9 mouse cellular contexts compared by ENCODE assay signal in the genomic region with DNA sequence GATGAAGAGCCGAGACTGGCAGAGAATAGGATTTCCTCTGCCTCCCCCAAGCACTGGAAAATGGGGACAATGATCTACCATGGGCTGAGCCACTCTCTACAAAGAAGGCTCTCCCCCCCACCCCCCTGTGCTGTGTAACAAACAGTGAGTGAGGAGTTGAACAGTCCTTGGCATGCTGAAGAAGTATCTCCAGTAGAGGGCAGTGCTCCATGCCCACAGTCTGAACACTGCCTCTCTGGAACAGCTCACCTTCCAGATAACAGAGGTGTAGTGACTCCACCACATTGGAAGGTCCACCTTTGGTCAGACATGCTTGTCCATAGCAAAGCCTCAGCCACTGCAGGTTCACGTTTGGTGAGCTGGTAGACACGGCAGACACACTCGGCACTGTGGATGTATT.
DNase-seq lines count a peak whose midpoint lies in the region; ATAC-seq and TF ChIP-seq lines count a peak whose summit lies in the region.
"Had no signal": no experiment of that assay in that cellular context is flagged by ENCODE, and none has a peak within 500 bp of the region (broad histone marks: within the 10 kb centered on the region; RNA-seq: fewer than 3 reads in every experiment).

No protein-coding gene starts in this region.

- H3K9me3 ChIP-seq in heart, embryonic 10.5 days, result no peaks in the 10 kb centered on the region
- no peaks in the 10 kb centered on the region for H3K9me3 ChIP-seq in intestine, postnatal 0 days (ENCODE audit: control insufficient read depth)
- no peaks in the 10 kb centered on the region for H3K9me3 ChIP-seq in liver, postnatal 0 days (ENCODE audit: low read length)
- H3K9me3 ChIP-seq: limb, embryonic 15.5 days had no signal

- TF ChIP-seq EP300 in heart, adult 2 months (IDR thresholded peaks at IDR 0.05; ENCODE audit: insufficient read depth, low read depth, low read length), result 0 out of 2 replicates have a peak, but pooled peaks have one; percentile 69
- no peak for TF ChIP-seq EP300 in liver, postnatal 0 days (IDR thresholded peaks at IDR 0.05; ENCODE audit: low read depth)

- no peaks in the 10 kb centered on the region for H3K79me2 ChIP-seq in heart, adult 2 months (replicated peaks; ENCODE audit: control insufficient read depth, insufficient read depth, low read length)

- intact Hi-C loops in heart, adult 2 months (cut with DNase I), result loop anchor here (1.0 to 5.0 kb wide), 5 partner anchors 49 to 419 kb away; no protein-coding TSS in a partner anchor

- ATAC-seq in intestine, postnatal 0 days, result no peak
- ATAC-seq in liver, postnatal 0 days, result peak; percentile 85
- peak; percentile 74 for ATAC-seq in neutrophil, adult 5-6 weeks (ENCODE audit: extremely low read depth, insufficient number of reproducible peaks, low FRiP score, poor library complexity, severe bottlenecking)

- H3K27ac ChIP-seq in heart, adult 2 months, result no peak overlapping the region
- H3K27ac ChIP-seq in heart, embryonic 10.5 days, result no peak overlapping the region
- no peak overlapping the region for H3K27ac ChIP-seq in embryonic fibroblast, embryonic 13.5 days (ENCODE audit: insufficient read depth, low read length)
- no peak overlapping the region for H3K27ac ChIP-seq in intestine, postnatal 0 days (ENCODE audit: low read depth, low read length)
- H3K27ac ChIP-seq in liver, postnatal 0 days (ENCODE audit: low read depth), result no peak overlapping the region
- H3K27ac ChIP-seq: limb, embryonic 15.5 days had no signal

- H3K4me1 ChIP-seq in heart, adult 2 months (ENCODE audit: control insufficient read depth, insufficient read depth, low read length), result no peaks in the 10 kb centered on the region
- peaks cover under 1% of the 10 kb centered on the region; the same call in 1 of the 2 replicates for H3K4me1 ChIP-seq in heart, embryonic 10.5 days
- H3K4me1 ChIP-seq in embryonic fibroblast, embryonic 13.5 days (ENCODE audit: control insufficient read depth, insufficient read depth, low read length), result peaks cover 3% of the 10 kb centered on the region; the same call in 1 of the 2 replicates
- H3K4me1 ChIP-seq in intestine, postnatal 0 days (replicated peaks; ENCODE audit: control insufficient read depth, insufficient read depth, low read length), result no peaks in the 10 kb centered on the region
- no peaks in the 10 kb centered on the region for H3K4me1 ChIP-seq in liver, postnatal 0 days (ENCODE audit: insufficient read depth)

- DNase-seq in heart, adult 2 months, result peak in 1 of 2 experiments; percentile 24
- DNase-seq in heart, embryonic 10.5 days (ENCODE audit: low spot score), result no peak
- peak; percentile 70 for DNase-seq in ZHBTc4 (ENCODE audit: low read depth, low spot score)
- peak; percentile 57 for DNase-seq in liver, postnatal 0 days
- DNase-seq in frontal cortex, postnatal 36 days (ENCODE audit: low spot score in 2 of 2), result no peak

- TF ChIP-seq POLR2A in heart, adult 2 months (IDR thresholded peaks at IDR 0.05; ENCODE audit: insufficient read depth, low read depth, low read length), result no peak
- TF ChIP-seq POLR2A in embryonic fibroblast, embryonic 13.5 days (IDR thresholded peaks at IDR 0.05; ENCODE audit: low read depth, low read length), result no peak

- H3K4me2 ChIP-seq in intestine, postnatal 0 days (replicated peaks; ENCODE audit: low read depth), result no peak overlapping the region
- H3K4me2 ChIP-seq in liver, postnatal 0 days (ENCODE audit: low read depth, low read length), result no peak overlapping the region
- H3K4me2 ChIP-seq: limb, embryonic 15.5 days had no signal

- 82% methylated on average over 4 of the region's 4 CpGs for WGBS in heart, adult 2 months
- 76% methylated on average over 4 of the region's 4 CpGs for WGBS in heart, embryonic 10.5 days
- 74% methylated on average over 4 of the region's 4 CpGs for WGBS in intestine, postnatal 0 days
- WGBS in liver, postnatal 0 days (ENCODE audit: insufficient replicate concordance), result 58% methylated on average over 4 of the region's 4 CpGs

- H3K27me3 ChIP-seq in heart, adult 2 months (ENCODE audit: control insufficient read depth, insufficient read depth, low read length), result no peaks in the 10 kb centered on the region
- H3K27me3 ChIP-seq in heart, embryonic 10.5 days (ENCODE audit: insufficient read depth, poor library complexity, severe bottlenecking), result 0 out of 2 replicates have a peak, but pooled peaks cover 4% of the 10 kb centered on the region
- H3K27me3 ChIP-seq in intestine, postnatal 0 days (replicated peaks; ENCODE audit: control insufficient read depth, insufficient read depth, low read length), result no peaks in the 10 kb centered on the region
- H3K27me3 ChIP-seq in liver, postnatal 0 days (ENCODE audit: insufficient read depth, low read length), result no peaks in the 10 kb centered on the region
- H3K27me3 ChIP-seq: limb, embryonic 15.5 days had no signal

- H3K9ac ChIP-seq in heart, adult 2 months (ENCODE audit: low read depth, low read length), result no peak overlapping the region
- no peak overlapping the region for H3K9ac ChIP-seq in intestine, postnatal 0 days (ENCODE audit: low read depth, low read length)
- H3K9ac ChIP-seq in liver, postnatal 0 days (replicated peaks), result no peak overlapping the region
- H3K9ac ChIP-seq: limb, embryonic 15.5 days had no signal

- no peaks in the 10 kb centered on the region for H3K36me3 ChIP-seq in heart, adult 2 months (ENCODE audit: control insufficient read depth, insufficient read depth, low read length)
- no peaks in the 10 kb centered on the region for H3K36me3 ChIP-seq in heart, embryonic 10.5 days
- H3K36me3 ChIP-seq in intestine, postnatal 0 days (ENCODE audit: control insufficient read depth, insufficient read depth), result no peaks in the 10 kb centered on the region
- no peaks in the 10 kb centered on the region for H3K36me3 ChIP-seq in liver, postnatal 0 days (replicated peaks; ENCODE audit: insufficient read depth, low read length)
- H3K36me3 ChIP-seq: limb, embryonic 15.5 days had no signal

- peak; percentile 75 for TF ChIP-seq CTCF in heart, adult 2 months (IDR thresholded peaks at IDR 0.05)
- TF ChIP-seq CTCF in embryonic fibroblast, embryonic 13.5 days (IDR thresholded peaks at IDR 0.05; ENCODE audit: borderline replicate concordance, insufficient read depth, low read length), result peak; percentile 61; the same call in 1 of the 2 replicates
- peak; percentile 91 for TF ChIP-seq CTCF in intestine, postnatal 0 days (IDR thresholded peaks at IDR 0.05; ENCODE audit: low read depth)
- peak; percentile 90 for TF ChIP-seq CTCF in liver, postnatal 0 days (IDR thresholded peaks at IDR 0.05; ENCODE audit: low read depth)

- no peak overlapping the region for H3K4me3 ChIP-seq in heart, adult 2 months
- no peak overlapping the region for H3K4me3 ChIP-seq in heart, embryonic 10.5 days
- no peak overlapping the region for H3K4me3 ChIP-seq in embryonic fibroblast, embryonic 13.5 days (ENCODE audit: insufficient read depth, low read length)
- no peak overlapping the region for H3K4me3 ChIP-seq in intestine, postnatal 0 days (ENCODE audit: low read depth, low read length)
- no peak overlapping the region for H3K4me3 ChIP-seq in liver, postnatal 0 days (ENCODE audit: low read depth, low read length)
- H3K4me3 ChIP-seq: limb, embryonic 15.5 days had no signal

Comparison
In these comparisons a context has a peak if more than half of its experiments do, and no peak if none do; other contexts are left out.
1. DNase-seq: peak in ZHBTc4 (single experiment) and liver, postnatal 0 days (single experiment); none in heart, embryonic 10.5 days (single experiment) and frontal cortex, postnatal 36 days (0 of 2).
2. Peak in every context shown above with its lines, with median percentiles within 50 percentile points of each other: CTCF ChIP-seq.